Mouse (Mus musculus) liver, embryonic 14.5 days (tissue): ENCODE measurements around the gene Dnm2.

ENCODE experiments used
- CTCF ChIP-seq: IDR thresholded peaks from 2 replicates; pipeline ENCODE4 v1.5.1; 2016; ENCODE audit warnings: antibody characterized with exemption, low read depth, control low read depth
- EP300 ChIP-seq: IDR thresholded peaks from 2 replicates; pipeline ENCODE4 v1.6.1; 2016; ENCODE audit warnings: antibody characterized with exemption, low read depth

GRCm38 (mm10) chr9:21536501-21536900 lies 111.8 kb downstream of the Dnm2 start:
- TF ChIP-seq CTCF (no peak), EP300 (no peak)
